Mouse (Mus musculus) right cerebral cortex, adult 18-20 months (tissue): ENCODE results near the gene Nubp1.

Experiments used
- DNase-seq: peaks from one replicate; pipeline ENCODE4 v3.0.0; 2022; ENCODE audit warnings: mixed read lengths

The Nubp1 gene

DNA sequence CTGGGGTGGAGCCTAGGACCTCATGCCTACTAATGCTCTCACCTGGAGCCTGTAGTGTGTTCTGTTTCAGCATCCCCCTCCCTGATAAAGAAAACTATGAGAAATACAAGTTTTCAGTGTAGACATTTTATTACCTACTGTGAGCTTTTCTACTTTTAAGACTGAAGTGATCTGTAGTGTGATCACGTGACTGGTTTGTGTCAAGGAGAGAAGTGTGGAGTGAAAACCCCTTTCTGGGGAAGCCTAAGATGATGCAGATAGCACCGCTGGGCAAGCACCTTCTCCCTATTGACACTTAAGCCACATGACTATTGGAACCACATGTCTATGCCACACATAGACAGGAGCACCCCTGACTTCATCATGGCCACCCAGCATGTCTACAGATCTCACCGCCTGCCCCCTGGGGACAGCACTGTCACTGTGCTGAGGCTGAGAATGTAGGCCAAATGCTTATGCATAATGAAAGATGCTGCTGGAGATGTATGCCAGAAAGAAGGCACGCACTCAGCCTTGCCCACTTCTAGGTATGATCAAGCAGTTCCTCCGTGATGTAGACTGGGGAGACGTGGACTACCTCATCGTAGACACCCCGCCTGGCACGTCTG, 8.8 kb downstream of the Nubp1 start:
- no peak for DNase-seq

DNA sequence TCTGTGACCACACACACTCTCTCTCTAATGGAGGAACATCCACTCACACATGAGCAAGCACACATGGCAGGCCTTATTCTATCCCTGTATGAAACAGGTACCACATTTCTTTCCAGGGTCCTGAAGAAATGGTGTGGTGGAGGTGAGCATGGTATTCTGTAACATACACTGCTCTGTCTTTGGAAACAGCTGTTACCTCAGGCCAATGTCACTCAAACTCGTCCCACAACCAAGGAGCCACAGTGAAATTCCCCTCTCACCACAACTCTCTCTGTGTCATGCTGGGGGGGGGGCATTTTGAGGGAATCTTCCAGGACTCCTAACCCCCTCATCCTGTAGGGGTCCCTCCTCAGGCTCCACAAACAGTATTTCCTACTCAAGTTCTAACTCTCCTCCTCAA, 20.2 kb downstream of the Nubp1 start:
- no peak for DNase-seq

DNA sequence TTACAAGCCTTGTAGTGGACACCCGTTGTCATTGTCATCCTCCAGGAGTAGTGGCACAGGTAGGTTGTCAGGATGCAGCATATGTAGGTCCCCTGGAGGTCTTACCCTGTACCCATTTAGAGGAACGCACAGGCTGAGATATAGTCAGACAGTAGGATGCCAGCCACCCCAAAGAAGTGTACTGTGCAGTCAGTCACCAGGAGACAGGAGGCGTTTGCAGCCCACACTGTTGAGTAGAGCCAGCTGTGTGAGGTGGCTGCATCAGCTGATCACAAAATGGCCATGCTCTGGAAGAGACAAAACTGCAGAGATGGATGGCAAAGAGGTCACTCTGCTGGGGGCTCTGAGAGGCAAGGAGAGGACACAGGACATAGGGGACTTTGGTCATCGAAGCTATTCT, 20.6 kb downstream of the Nubp1 start:
- peak; percentile 44 for DNase-seq

DNA sequence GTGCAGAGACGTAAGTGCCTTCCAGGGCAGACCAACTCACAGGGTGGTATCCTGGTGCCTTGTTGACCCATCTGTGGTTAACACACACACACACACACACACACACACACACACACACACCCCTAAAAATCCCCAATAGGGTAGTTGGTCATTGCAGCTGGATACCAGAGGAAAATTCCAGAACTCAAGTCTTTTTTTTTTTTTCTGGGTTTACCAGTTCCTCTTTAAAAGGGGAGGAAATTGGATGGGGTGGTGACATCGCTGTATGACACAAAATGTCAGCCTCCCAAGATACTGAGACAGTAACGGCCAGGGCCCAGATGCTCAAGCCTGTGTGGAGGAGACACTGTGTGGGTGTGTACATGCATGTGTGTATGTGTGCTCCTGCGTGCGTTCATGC, 21.6 kb downstream of the Nubp1 start:
- DNase-seq = no peak

DNA sequence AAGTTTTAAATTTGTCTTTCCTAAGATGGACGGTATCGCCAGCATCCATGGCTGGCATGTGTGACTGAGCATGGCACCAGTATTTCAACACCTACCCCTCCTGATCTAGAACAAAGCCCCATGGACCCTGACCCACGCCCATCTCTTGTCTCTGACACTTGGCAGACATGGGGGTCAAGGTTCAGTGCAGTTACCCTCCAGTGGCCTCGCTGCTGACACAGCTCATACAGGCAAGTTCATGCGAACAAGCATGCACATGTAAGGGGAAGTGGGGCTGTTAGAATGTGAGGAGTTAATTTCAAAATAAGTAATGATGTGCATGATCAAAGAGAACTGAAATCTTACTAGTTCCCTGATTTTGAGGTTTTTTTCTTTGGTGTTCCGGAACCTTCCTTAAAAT, 24.4 kb downstream of the Nubp1 start:
- DNase-seq = no peak

DNA sequence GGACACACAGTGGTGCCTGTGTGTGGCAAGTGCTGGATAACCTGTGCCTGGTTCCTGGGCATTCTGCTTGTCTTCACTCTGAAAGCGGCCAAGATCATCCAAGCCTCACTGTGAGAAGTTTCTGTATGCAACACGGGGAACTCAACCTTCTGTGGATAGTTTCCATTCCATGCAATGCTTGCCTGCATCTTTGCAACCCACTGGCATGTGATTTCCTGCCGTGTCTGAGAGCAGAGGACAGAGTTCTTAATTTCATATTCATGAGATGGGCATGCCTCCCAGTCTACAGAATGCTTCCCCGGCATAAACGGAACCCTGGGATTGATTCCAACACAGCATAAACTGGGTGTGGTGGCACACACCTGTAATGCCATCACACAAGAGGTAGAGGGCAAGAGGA, 26.3 kb downstream of the Nubp1 start:
- no peak for DNase-seq

DNA sequence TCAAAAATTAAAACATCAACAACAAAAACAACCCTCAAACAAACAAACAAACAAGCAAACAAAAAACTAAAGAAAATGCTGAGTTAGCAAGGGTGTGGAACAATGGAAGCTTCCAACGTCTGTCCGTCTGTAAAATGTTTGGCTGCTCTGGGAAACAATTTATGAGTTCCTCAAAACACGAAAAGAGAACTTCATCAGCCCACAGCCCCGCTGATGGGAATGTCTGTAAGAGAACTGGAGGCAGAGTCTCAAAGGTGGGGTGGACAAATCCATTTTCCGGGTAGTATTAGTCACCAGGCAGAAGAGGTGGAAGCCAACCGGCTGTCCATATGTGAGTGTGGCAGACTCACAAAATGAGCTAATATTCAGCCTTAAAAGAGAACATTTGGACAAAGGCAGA, 29.6 kb downstream of the Nubp1 start:
- no peak for DNase-seq

DNA sequence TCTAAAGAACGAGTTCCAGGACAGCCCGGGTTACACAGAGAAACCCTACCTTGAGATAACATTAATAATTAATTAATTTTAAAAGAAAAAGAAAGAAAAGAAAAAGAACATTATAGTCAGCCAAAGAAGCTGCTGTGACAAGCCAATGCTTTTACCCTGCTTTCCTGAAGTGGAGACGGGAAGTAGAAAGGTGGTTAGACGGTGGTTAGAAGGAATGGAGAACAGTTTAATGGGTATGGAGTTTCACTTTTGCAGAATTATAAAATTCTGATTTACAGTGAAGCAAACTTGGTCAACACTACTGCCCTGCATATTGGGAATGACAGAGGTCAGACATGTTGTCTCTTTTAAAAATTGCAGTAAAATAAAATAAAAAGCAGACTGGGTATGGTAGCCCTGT, 30.0 kb downstream of the Nubp1 start:
- no peak for DNase-seq

DNA sequence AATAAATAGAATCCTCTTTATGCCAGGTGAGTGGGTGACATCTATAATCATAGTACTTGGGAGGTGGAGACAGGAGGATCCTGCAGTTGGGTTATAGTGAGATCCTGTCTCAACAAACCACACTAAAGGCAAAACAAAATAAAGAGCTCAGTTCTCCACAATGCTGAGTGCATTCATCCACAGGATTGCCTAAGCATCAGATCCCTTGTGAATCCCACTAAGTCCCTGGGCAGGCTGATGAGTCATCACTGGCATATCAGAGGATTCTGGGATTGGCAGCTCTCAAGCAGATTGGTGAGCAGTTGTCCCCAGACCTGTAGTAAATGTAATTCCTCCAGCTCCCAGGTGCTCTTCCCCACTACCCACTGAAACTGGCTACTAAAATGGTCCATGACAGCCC, 32.0 kb downstream of the Nubp1 start:
- no peak for DNase-seq

DNA sequence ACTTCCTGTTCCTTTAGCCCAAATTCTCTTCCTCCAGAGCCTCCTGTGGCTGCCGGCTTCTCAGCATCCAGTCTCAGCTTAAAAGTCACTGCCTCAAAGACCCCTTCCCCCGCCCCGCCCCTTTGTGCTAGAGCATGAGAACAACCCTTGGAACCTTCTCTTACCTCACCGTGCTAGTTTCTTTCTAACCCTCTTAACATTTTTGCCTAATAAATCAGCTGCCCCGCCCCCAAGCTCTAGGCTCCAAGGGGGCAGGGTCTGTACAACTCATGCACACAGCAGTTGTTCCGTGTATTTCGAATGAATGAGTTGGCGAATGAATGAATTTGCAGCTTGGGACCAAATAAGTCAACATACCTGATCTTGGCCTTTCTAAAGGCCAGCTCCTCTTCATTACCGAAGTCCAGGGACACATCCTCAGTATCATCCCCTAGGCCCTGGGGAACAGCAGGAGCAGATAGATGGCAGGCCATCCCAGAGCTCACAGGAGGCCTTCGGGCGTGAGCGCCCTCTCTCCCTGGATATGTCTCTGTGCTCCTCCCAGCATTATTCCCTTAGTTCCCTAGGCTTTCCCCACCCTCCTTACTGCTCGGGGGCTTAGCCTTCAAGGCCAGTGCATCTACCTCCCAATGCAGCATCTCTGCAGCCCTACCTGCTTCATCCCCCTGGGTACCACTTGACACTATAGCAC, 35.0 kb downstream of the Nubp1 start:
- DNase-seq = no peak

DNA sequence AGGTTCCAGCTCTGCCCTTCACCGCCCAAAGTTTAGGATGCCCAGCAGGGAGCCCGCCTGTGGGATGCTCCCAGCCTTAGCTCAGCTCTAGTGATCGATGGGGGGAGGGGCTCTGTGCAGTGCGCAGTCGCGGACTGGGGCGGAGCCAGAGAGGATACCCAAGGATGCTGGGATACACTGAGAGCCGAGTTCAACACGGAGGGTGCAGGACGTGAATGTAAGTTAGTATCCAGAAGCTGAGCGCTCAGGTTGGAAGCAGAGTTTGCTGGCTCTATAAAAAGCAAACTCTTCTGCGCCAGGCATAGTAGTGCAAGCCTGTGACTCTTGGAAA, 35.5 kb downstream of the Nubp1 start, which contains the start of gene Tvp23a:
Gene Tvp23a (minus strand): TSS at position 99 of the 331 bp plus-strand sequence.
- peak; percentile 92 for DNase-seq

DNA sequence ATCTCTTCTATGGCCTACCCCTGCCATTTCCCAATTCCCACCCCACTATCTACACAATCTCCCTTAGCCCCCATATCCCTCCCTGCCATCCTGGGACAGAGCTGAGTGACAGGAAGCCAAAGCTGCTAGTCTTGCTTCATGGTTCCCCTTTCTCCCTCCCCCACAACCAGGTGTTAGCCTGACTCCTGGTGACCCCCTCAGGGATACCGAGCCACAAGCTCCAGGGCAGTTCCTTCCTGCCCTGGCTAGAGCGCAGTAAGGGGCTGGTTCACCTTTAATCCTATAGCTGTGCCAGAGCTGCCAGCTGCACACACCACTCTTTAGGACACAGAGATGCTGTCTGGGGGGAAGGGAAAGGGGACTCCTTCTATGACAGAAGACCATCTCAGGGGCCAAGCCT, 36.0 kb downstream of the Nubp1 start:
- no peak for DNase-seq

DNA sequence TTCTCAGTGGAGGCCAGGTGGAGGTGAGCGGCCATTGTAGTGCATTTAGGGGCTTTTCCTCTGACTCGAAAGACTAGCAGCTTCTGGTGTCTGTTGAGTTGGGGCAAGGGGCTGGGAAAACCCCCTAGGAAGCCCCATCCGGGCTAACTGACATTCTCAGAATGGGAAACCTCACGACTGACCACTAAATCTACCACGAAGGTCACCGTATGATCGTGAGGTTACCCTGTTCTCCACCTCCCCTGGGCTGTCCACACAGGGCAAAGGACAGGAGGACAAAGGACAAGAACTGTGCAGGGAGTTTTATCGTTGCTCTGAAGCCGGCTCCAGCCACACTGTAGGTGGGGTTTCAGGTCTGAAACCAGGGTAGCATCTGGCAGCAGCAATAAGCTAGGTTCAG, 37.2 kb downstream of the Nubp1 start:
- no peak for DNase-seq

DNA sequence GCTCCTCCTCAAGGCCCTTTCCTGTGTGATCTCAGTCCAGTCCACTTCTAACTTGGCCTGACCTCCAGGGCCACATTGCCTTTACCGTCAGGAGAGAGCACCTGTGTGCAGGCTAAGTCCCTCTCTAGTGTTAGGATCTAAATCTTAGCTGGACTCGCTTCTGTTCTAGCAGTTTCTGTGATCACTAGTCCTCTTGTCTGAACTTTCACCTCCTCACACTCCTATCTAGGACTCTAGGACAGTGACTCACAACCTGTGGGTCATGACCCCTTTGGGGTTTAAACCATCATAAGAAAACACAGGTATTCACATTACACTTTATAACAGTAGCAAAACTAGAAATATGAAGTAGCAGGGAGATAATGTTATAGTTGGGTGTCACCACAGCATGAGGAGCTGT, 40.2 kb downstream of the Nubp1 start:
- no peak for DNase-seq

DNA sequence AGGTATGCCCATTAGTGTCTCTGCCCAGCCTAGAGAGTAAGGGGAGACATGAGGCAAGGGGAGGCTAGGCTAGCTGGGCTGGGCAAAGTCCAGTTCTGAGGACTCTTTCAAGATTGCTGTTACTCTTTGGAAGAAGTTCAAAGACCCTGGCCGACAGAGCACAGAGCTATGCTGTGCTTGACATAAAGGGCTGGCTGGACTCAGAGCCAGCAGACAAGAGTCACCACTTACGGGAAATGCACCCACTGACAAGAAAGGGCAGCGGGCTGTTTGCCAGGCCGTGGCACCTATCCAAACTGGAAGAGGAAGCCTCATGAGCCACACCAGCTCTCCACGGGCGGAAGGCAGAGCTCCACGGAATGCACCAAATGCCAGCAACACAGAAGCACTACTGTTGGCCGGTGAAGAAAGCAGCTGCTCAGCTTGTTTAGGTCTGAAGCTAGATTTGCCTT, 40.7 kb downstream of the Nubp1 start:
- DNase-seq = peak; percentile 54

DNA sequence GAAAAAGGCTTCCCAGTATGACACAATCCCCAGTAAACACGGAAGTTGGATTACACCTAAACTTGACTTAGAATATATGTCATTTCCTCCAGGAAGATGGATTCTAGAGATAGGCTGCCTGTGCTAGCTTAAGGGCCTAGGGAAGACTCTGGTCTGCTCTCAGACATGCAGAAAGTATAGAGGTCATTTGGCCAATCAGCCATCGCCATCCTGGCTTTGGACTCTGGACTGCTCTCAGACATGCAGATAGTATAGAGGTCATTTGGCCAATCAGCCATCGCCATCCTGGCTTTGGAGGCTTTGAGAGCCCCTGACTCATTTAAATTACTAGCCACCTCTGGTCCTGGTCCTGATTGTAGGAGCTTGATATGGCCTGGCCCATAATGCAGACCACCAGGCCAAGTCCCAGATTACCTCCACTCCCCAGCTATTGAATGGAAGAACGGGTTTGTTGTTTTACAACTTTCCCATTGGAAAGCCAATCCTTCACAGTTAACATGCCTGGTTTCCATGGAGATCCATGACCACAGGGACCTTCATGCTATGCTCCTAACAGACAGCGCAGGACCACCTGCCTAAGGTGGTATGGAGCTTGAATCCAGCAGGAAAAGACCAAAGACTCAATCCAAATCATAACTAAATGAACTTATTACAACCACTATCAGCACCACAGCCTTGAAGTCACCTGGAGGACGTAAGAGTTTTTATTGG, 42.3 kb downstream of the Nubp1 start:
- no peak for DNase-seq

DNA sequence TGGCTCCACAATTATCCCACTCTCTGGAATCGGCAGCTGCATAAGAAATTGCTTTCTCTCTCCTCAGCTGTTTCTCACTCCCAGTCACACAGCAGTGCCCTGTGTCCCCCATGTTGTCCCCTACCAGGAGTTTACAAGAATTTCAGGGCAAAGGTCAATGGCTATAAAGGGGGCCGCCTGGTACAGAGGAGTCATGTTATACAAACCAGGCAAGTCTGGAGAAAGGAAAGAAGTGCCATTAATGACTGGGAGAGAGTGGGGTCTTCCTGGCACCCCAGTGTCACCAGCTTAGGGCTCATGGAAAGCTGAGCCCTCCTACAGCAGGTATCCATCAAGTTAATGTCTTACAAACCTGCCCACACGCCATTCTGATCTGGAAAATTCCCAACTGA, 42.8 kb downstream of the Nubp1 start:
- no peak for DNase-seq

DNA sequence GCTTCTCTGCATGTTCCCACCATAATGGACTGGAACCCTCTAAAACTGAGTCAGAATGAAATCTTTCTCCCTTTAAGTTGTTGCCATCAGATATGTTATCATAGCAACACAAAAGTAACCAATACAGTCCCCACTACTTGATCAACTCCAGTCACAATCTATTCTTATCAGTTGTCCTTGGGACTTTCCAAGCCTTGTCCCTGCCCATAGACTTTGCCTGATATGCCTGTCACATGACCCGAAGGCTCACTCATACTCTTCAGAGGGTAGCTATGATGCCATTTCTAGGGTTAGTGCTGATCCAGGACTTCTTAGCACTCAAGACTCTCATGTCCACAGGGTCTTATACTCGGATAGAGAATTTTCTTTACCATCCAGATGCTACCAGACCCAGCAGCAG, 48.4 kb downstream of the Nubp1 start:
- no peak for DNase-seq

DNA sequence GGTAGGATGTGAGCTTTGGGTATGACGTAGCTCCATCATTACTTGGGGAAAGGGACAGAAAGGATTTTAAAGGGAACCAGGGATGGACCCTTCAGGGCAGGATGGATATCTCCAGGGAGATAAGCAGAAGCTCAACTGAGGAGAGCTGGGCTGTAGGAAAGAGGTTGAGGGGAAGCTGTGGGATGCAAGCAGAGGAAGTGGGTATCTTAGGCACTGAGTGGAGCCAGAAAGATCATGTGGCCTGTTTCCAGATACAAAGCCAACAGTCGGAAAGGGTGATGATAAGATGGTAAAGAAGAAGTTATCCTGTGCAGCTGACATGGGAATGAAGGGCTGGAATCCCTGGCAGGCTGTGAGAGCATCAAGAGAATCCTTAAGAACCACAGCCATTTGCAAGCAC, 49.4 kb downstream of the Nubp1 start:
- DNase-seq = no peak

DNA sequence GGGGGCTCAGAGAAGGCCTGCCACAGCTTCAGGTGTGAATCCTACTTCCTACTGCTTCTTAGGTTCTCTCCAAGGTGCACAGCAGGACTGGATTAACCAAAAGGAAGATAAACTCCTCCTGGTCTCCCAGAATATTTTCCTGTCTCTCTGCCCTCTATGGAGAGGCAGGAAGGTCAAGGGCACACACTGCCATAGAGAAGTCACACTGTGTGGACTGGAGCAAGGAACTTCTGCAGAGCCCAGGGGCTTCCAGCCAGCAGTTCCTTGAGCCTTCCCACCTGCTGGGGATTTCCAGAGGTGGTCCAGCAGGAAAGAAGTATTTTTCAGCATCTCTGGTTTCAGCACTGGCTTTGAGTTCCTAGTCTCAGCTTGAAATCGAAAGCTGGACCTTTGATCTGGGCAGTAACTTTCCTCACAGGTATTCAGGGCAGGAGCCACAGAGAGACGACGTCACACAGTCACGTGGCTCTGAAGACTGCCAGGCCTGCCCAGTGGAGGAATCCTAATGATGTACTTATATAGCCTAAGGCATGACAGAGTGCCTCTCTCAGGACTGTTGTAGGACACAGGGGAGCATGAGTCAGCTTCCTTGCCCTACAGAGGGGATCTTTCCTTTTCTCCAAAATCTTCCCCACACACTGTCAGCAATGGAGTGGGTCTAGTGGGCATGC, 53.4 kb downstream of the Nubp1 start:
- DNase-seq = no peak

DNA sequence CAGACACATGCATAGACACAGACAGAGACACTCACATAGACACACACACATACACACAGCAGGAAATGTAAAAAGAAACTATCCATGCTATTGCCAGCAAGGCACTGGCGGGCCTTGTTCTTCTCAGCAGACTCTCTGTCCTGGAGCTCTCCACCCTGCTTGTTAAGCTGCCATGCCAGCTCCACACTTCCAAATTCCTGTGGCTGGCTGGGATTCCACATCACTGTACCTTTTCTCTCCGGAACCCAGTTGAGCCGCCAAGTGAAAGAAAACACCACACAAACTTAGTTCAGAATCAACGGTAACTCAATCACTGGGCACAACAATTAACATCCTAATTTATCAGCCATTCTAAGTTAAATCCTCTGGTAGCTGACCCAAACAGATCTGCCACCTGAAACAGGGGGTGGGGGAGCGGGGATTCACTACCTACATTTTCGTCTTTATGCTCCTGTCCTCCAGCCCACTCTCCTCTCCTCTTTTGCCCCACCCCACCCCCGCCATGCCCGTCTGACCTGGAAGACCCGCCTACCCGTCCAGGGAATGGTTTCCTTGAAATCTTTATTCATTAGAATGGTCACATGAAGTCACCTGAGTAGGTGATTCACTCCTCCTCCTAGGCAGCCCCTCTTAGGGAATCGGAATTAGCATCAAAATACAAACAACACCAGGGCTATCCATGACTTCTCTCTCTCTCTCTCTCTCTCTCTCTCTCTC, 55.8 kb downstream of the Nubp1 start:
- DNase-seq = no peak

DNA sequence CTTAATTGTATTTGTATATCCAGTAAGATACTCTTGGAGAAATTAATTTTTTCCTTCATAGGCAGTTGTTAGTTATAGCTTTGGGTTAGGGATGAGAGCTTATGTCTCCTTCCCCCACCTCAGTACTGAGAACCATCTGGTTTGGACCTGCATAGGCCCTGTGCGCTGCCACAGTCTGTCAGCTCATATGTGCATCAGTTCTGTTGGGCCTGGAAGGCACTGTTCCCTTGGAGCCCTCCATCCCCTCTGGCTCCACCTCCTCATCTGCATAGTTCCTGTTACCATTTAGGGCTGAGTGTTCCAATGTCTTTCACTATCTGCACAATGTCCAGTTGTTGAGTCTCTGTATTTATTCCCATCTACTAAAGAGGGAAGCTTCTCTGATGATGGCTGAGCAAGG, 56.5 kb downstream of the Nubp1 start:
- DNase-seq = no peak

DNA sequence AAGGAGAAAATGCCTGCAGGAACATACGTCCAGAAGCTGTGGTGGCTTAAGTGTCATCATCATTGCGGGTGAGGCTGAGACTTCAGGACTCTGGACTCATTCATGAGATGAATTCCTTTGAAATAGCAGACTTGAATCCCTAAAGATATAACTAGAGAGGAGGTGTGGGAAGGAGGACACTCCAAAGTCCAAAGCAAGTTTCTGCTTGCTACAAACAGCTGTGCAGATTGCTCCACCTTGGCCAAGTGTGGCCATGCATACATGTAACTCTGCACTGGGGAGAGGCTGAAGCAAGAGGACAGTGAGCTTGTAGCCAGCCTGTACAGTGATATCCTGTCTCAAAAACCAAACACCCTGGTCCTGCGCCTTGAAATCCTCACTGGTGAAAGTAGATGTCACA, 60.2 kb downstream of the Nubp1 start:
- DNase-seq = no peak
